Mouse (Mus musculus) CH12.LX (cell line): ENCODE data around the gene Mcrs1.

ENCODE experiments used
- CTCF ChIP-seq, 2 experiments: IDR thresholded peaks in 1 of 2; conservative IDR thresholded peaks in 1 of 2; 2 replicates each; pipeline ENCODE4 v1.5.1; 2011 to 2012; ENCODE audit warnings: low read depth in 2 of 2, low read length in 2 of 2, improper control_type of control experiment in 1 of 2, inconsistent platforms in 1 of 2, mild to moderate bottlenecking in 1 of 2, moderate library complexity in 1 of 2
- ELF1 ChIP-seq: IDR thresholded peaks from 2 replicates; pipeline ENCODE4 v1.6.1; 2014; ENCODE audit warnings: low read depth, mild to moderate bottlenecking, inconsistent platforms, low read length, improper control_type of control experiment
- EP300 ChIP-seq: IDR thresholded peaks from 2 replicates; pipeline ENCODE4 v1.6.1; 2011; ENCODE audit warnings: low read length, improper control_type of control experiment
- MAFK ChIP-seq: IDR thresholded peaks from 2 replicates; pipeline ENCODE4 v1.6.1; 2011; ENCODE audit warnings: low read length, improper control_type of control experiment; ENCODE audit not compliant: insufficient replicate concordance
- POLR2A ChIP-seq: IDR thresholded peaks from 2 replicates; pipeline ENCODE4 v1.6.1; 2011; ENCODE audit warnings: low read depth, mild to moderate bottlenecking, improper control_type of control experiment, low read length
- RAD21 ChIP-seq: IDR thresholded peaks from 2 replicates; pipeline ENCODE4 v1.6.1; 2011; ENCODE audit warnings: low read depth, mild to moderate bottlenecking, low read length, improper control_type of control experiment, moderate library complexity
- SMC3 ChIP-seq: IDR thresholded peaks from 2 replicates; pipeline ENCODE4 v1.6.1; 2011; ENCODE audit warnings: low read depth, low read length, improper control_type of control experiment
- TCF12 ChIP-seq: IDR thresholded peaks from 2 replicates; pipeline ENCODE4 v1.6.1; 2014; ENCODE audit warnings: low read depth, mild to moderate bottlenecking, inconsistent platforms, low read length, improper control_type of control experiment
- ZMIZ1 ChIP-seq: IDR thresholded peaks from 2 replicates; pipeline ENCODE4 v1.6.1; 2012; ENCODE audit warnings: low read depth, mild to moderate bottlenecking, inconsistent platforms, low read length, improper control_type of control experiment

GRCm38 (mm10) chr15:99248972-99249371 lies 2.8 kb downstream of the Mcrs1 start:
- TF ChIP-seq CTCF (conservative IDR thresholded peaks at IDR 0.05 in 1 of 2, IDR thresholded peaks at IDR 0.05 in 1 of 2; ENCODE audit: low read depth in 2 of 2, low read length in 2 of 2) (no peak), EP300 (no peak), RAD21 (no peak), POLR2A (no peak), ELF1 (no peak), ZMIZ1 (no peak), SMC3 (no peak), TCF12 (no peak), MAFK (no peak)
